Mouse (Mus musculus) right cerebral cortex, postnatal 10 days (tissue): ENCODE measurements around the gene Psmc3.
"Not testable (repeated sequence)": the region's sequence is repeated elsewhere in the genome, so short reads cannot be mapped to it uniquely, and the experiment has no call there.

Experiments
- DNase-seq, 2 experiments: peaks; one replicate each; pipeline ENCODE4 v3.0.0; 2021; ENCODE audit warnings: low spot score in 2 of 2

The Psmc3 gene

DNA sequence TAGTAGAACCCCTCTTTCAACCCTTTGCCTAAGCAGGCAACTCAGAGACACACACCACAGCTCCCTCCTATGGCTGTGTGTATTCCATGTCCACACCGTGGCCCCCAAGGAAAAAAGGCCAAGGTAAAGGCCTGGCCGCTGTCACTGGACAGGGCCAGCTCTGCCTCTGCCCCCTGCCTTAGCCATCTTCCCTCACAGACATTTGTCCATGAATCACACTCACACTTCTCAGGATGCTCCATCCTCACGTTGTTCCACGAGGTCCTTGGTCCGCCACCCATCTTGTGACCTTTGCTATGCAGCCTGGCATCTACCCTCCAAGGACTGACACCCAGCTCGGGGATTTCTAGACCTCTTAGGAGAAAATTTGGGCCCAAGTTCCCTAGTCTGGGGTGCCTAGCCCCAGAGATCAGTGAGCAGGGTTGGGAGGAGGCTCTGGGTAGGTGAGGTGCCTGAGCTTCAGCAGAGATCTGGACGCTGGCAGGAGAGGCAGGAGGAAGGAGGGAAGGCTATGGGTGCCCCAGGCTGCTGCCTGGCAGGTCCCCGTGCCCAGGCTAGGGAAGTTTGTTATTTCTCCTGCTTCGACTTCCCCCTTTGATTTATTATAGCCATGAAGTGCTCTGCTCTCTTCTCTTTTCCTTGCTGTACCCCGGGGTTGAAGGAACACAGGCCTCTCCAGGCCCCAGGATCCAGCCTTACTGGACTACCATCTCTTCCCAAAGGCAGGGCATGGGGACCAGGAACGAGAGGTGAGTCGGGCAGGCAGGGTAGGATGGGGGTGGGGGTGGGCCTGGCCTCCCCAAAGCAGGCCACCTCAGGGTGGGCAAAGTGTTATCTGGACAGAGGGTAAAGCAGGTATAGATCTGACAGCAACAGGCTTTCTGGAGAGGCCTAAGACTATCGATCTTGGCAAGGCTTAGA lies 28.2 kb downstream of the Psmc3 start, which contains the start of gene Spi1:
Spi1 (plus strand) TSS at position 616 of the 921 bp plus-strand sequence.
- no peak for DNase-seq

DNA sequence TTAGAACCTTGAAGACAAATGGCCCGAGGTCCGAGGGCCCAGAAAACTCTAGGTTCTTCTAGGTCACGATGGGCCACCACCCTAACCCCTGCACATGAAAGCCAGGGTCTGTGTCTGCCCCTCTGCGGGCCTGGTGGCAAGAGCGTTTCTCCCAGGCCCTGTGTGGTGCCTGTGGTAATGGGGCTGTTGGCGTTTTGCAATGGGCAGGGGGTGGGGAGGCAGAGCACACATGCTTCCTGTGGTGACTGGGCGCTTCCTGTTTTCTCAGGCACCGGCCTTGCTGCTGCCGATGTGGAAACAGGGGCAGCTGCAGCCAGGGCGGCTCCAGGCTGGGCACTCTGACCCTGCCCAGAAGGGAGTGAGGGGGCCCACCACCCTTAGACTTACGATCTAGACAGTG lies 29.0 kb downstream of the Psmc3 start:
- peak; percentile 61 to 63 for DNase-seq

DNA sequence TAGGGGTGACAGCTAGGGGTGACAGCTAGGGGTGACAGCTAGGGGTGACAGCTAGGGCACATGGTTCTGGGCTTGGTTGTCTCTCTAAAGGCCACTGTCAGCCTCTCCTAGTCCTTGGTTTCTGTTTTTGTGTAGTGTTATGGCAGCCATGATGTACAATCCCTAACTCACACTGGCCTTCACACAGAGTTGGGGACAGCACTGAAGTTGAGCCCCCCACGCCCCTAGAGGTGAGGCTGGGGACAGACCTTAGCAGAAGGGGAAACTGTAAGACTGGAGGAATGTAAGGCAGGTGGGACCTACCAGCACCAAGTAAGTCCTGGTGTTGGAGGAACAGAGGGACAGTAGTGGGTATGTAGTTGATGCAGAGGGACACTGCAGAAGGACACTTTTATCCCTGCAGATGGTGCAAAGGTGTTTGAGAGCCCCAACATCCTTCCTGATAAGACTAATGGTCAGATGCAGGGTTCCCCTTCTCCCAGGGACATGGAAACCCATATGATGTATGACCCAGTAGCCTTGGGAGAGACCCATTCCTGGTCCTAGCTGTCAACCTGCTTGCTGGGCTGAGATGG lies 29.6 kb downstream of the Psmc3 start:
- no peak for DNase-seq

DNA sequence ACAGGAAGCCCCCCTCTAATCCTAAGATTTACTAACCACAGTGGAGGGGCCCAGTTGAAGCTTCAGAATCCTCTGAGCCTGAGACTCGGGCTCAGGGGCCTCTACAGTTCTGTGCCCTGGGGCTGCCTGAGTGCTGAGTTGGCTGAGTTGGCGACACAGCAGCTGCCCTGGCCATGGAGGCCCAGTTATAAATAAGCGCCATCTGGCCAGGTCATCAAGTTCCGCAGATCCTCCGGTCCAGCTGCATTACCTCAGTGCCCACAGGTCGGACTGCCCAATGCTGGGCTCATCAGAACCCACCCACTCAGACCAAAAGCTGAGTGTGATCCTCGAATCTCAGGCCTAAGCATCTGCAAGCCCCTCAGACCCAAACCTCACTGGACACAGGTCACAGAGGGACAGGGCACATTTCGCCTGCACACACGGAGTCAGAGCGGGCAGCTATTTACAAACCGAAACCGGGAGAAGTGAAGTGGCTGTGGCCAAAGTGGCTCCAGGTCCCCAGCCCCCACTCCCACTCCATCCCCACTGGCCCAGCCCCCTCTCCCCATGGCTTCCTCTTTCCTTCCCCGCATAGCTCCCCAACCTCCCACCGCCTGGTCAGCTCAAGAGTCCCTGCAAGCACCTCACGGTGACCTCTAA lies 30.5 kb downstream of the Psmc3 start:
- peak; percentile 55 to 64 for DNase-seq

DNA sequence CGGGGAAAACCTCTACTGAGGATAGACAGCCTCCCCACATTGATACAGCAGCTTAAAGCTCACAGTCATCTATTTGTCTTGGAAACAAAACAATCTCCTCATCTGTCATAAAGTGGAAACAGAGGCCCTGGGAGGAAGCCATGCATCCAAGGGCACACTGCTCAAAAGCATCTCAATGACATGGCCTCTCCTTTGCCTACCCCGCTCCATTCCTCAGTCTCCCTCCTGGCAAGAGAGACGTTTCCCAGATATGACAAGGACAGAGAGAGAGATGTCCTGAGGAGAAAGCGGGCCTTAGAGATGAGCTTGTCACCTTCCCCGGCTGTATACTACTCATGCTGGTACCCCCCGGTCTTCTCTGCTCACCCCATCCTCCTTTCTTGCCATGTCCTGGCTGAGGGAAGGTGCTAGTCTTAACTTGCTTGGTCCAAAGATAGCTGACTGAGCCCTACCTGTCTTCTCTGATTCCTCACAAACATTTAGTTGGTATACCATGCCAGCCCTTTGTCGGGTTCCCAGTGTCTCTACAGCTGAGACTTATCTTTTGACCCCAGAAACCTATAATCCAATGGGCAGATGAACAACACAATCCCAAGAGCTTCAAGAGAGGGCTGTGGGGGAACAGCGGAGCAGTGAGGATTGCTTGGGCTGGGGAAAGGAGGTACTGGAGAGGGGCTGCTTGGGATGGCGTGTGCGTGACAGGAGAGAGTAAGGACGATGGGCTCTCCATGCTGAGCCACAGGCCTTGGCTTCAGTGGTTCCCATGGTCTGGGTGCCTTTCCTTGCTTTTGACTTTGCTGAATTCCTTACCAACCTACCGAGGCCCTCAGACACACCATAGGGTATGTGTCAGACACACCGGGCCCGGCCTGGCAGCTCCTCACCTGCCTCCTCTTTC lies 31.9 kb downstream of the Psmc3 start:
- no peak for DNase-seq

DNA sequence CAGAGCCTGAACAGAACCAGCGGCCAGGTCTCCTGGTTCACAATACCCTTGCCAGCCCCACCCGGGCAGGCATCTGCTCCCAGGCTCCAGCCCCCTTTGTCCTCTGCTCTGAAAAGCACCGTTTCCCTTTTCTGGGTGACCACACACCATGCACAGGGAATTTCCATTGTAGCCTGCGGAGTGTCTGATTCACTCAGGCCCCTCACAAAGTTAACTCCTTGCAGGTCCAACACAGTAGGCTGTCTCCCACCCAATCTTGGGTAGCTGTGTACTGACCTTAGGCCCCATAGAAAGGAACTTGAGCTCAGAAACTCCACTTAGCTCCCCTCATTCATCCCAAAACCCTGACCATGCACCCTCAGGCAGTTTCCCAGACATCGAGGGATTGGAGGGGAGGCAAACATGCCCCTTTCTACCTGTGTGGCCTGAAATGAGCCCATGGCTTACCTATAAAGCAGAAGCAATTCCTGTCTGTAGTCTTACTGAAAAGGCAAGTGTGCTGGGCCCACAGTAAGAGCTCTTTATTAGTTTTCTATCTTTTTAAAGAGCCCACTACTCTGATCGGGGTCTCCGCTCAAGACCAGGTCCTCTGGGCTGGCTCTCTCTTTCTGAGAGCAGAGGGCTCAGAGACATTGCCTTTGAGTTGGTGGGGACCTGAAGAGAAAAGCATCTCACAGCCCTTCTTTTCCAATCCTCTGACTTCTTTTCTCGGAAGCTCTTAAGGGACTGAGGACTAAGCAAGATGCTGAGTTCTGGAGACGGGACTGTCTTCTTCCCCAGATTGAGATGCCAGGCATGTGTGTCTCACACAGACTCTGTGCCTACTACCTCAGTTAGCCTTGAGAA lies 32.8 kb downstream of the Psmc3 start:
- DNase-seq, result no peak

DNA sequence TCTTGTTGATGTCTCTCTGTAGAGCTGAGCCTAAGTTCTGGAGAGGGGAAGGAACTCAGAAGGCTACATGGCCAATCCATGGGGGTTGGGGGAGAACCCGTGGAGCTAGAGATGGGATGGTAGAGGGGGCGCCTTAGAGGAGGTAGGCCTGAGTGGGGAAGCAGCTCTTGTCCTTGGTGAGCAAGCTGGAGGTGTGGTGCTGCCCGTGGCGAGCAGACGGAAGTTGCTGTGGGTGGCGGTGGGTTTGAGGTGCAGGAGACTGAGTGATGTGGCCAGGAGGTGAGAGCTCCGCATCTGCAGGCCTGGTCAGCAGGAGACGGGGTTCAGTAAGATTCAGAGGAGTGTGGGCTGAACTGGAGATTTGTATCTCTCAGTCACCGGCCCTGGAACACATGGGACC lies 33.6 kb downstream of the Psmc3 start:
- no peak for DNase-seq

DNA sequence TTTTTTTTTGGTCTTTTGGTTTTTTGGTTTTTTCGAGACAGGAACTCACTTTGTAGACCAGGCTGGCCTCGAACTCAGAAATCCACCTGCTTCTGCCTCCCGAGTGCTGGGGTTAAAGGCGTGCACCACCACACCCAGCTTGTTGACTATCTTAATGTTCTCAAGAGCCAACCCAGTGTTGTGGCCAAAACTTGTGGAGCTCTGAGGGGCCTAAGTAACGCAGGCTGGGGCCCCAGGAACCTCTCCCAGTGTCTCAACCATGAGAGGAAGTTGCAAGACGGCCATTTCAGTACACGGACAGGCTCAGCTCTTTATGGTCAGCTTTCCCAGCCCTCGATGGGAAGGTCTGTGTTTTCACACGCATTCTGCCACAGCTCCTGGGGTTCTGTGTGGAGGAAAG lies 35.2 kb downstream of the Psmc3 start:
- no peak for DNase-seq

DNA sequence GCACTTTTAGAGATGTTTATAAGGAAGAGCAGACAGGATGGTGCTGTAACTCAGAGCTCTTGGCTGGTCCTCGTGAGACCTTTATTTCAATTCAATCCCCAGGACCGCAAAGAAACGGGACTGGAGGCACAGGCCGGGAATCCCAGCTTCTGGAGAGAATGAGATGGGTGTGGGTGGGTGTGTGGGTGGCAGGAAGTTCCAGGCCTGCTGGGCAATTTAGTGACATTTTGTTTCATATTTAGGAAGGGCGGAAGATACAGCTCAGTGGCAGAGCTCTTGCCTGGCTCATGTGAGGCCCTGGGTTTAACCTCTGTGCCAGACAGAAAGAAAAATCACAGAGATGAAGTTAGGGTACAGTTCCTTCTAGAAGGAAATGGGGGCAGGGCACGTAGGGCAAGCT lies 36.4 kb downstream of the Psmc3 start:
- DNase-seq, result no peak

DNA sequence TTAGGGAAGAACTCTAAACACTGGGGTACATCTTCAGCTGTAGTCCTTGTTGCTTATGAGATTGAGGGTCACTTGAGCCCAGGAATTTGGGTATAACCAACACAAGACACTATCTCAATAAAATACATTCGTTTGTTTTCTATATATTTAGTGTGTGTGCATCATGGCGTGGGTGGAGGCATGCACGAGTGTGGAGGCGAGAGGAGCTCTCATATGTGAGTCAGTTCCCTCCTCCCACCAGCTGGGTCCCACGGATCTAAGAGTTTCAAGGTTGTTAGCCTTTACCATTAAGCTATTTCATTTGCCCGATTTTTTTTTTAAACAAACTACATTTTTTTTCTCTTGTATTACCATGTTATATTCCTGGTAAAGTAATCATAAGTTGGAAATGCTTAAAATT lies 37.0 kb downstream of the Psmc3 start:
- no peak for DNase-seq

DNA sequence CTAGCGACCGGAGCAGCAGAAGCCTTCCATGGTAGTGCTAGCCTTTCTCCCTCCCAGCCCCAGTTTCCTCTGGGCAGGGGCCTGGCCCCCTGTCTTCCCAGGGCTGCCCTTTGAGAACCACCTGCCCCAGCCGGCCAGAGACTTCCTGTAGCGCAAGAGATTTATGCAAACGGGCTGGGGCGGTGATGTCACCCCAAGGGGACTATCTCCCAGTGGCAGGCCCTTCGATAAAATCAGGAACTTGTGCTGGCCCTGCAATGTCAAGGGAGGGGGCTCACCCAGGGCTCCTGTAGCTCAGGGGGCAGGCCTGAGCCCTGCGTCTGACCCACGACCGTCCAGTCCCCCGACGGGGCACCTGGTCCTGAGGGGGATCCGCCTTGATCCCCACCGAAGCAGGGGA lies 42.7 kb downstream of the Psmc3 start:
- DNase-seq, result peak; percentile 59 to 65

DNA sequence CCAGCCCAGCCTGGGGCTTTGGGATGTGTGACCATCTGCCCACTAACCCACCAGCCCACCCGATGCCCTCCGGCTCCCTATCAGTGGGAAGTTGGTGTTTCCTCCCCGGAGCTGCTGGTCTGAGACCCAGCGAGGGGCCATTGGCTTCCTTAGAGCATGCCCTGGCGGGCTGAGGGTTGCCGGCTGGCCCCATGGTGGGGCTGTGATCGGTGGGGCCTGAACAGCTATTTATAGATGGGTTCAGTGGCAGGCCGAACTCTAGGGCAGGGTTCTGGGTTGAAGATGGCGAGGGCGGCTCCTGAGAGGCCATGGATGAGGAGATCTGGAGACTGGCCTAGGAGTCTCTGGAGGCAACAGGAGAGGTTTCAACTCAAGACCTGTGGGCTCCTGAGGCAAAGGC lies 43.2 kb downstream of the Psmc3 start:
- DNase-seq, result no peak

DNA sequence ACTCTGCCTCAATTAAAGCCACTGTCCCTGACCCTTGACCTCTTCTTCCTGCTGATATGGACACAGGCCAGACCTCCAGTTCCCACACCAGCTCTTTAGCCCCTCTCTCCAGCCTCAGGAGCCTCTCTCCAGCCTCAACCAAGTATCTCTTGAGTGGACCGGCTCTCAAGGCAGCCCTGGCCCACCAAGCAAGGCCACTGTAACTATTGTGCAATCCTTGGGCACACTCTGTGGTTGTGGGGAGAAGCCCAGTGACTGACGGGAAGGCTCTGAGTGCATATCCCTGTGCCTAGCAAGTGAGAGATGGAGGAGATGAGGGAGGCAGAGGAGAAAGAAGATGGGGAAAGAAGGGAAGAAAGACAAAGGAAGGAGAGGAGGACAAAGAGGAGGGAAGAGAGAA lies 44.3 kb downstream of the Psmc3 start:
- no peak for DNase-seq

DNA sequence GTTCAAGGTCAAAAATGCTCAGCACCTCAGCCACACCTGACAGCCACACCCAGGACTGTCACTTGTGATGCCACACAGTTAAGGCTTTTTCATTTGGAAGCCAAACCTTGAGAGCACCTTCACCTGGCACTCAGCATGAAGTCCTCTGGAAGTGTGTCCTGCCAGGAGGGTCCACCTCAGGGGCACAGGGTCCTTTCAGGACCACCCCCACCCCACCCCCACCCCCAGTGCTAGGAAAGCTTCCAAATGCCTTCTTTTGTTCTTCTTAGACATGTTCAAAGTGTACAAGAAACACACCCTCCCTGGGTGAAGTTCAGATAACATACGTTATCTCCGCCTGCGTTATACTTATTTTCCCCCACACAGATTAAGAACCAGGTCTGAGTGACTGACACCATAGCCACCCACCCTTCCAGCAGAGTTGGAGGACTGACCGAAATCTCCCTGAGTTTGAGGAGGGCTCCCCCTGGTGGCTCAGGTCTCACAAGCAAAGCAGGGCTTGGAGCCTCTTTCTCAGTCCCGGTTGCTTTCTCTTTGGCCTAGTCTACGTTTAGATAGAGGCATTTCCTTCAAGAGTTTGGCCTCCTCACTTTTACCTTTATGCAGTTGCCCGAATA lies 47.4 kb downstream of the Psmc3 start:
- peak; percentile 84 to 94 for DNase-seq

DNA sequence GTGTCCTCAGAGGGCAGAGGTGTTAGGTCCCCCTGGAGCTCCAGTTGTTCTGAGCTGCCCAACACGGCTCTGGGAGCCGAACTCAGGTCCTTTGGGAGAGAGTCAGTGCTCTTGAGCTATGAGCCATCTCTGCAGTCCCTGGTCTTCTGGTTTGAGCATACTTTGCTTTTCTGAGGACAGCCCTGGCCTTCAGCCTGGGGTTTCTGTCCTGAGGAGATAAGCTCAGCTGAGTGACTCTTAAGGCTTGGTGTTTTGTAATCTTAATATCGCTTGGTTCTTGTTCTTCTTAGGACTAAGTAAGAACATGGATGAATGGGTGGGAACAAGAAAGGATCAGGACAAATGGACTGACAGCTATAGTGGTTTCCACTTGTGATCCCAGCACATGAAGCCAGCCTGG lies 54.3 kb downstream of the Psmc3 start:
- DNase-seq, result no peak

DNA sequence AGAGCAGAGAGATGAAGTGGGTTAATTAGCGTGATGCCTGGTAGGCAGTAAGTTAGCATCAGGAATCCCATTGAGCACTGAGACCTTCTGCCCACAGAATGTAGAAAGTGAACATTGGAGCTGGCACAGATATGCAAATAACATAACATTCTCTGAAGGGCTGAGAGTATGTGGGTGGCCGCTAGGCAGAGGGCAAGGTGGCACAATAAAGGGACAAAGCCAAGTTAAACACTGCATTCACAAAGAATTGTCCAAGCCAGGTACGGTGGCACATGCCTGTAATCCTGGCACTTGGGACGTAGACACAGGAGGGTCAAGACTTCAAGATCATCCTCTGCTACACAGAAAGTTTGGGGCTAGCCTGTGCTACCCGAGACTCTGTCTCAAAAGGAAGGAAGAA lies 55.4 kb downstream of the Psmc3 start:
- DNase-seq, result no peak

DNA sequence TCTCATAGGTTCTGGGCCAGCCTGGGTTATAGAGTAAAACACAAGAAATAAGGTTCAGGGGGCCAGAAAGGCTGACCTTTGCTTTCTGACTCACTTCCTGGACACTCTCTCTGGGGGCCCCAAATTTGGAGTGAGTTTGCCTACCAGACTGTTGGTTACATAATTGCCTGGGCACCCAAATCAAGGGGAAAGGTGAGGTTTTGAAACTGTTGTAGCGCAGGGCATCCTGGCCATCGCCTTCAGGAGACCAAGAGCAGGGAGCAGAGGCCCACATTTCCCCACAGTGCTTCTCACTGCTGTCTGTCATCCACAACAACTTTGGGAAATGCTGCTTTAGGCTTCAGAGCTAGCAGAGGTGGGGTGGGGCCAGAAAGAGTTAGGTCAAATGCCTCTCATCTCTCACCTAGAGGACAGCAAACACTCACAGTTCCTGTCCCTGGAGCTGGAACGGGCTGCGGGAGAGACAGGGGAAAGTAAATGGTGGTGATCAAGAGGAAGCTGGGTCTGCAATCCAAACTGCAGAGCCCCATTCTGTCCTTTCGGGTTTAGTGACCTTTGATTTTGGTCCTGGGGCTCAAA lies 56.1 kb downstream of the Psmc3 start:
- no peak for DNase-seq

DNA sequence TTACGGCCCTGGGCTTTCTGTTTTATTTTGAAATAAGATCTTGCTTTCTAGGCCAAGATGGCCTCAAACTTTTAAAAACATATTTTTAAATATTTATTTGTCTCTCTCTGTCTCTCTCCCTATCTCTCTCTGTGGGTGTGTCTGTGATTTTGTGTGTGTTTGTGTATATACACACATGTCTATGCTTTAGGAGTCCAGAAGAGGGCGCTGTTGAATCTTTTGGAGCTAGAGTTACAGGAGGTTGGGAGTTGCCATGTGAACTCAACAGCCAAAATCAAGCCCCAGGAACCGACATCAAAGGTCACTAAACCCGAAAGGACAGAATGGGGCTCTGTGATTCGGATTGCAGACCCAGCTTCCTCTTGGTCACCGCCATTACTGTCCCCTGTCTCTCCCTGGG lies 56.6 kb downstream of the Psmc3 start:
- no peak for DNase-seq

DNA sequence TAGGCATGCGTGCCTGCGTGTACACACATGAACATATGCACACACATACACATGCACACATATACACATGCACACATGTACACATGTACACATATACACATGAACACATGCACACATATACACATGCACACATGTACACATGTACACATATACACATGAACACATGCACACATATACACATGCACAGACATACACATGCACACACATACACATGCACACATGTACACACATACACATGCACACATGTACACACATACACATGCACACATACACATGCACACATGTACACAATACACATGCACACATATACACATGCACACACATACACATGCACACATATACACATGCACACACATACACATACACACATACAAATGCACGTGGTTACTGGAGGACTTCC lies 58.0 kb downstream of the Psmc3 start:
- not testable (repeated sequence) for DNase-seq

DNA sequence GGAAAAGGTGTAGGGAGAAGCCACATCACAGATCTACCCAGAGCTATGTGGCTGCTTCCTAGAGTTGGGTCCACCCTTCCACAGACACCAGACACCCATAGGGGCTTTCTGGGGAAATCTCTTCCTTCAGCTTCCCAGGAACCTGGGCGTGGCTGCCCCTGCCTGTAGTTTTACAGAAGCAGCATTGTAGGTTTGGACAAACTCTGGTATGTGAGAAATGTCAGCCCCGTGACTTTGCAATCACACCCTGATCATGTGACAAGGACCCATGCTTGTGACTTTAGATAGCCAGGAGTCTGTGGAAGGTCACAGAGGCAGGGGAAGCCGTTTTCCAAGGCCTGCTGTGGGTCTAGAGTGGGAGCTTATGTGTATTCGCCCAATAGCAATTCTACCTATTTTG lies 58.7 kb downstream of the Psmc3 start:
- DNase-seq, result no peak
